Mouse (Mus musculus) kidney, postnatal 25 days (tissue): ENCODE measurements around the gene Clec16a.
A peak's percentile ranks its signal among the peaks of the same experiment; 100 is the strongest.

Source experiments
- DNase-seq, 2 experiments: peaks; one replicate each; pipeline ENCODE4 v3.0.0; 2021; ENCODE audit warnings: mixed read lengths in 2 of 2

Clec16a gene

DNA sequence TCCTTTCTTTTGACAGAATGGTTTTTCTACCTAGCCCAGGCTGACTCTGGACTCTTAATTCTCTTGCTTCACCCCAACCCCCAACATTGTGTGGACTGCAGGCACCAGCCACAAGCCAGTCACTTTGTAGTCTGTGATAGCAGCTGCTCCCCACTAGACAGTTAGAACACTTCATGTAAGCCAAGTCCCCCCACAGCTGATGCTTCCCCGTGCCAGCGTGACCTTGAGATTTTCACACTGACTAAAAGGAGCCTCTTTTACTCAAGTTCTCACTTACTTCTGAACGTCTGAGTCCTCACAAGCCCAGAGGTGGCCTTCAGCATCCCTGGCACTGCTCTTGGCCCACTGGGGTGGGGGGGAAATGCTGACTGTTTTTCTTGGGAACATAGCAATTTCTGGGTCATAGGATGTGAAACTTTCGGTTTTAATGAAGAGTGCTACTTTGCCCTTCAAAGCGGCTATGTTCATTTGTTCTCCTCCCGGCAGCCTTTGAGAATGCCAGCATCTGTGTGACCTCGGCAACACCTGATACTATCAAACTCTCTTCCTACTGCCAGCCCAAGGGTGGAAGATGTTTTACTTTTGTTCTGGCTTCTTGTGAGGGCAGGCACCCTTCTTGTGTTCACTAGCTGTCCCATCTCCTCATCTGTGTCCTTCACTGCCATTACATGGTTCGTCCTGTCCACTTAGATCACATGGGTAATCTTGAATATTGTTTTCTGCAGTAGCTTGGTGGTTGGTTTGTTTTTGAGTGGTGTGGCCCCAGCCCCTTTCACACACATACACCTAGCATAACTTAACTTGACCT, 138.3 kb downstream of the Clec16a start:
- no peak for DNase-seq

DNA sequence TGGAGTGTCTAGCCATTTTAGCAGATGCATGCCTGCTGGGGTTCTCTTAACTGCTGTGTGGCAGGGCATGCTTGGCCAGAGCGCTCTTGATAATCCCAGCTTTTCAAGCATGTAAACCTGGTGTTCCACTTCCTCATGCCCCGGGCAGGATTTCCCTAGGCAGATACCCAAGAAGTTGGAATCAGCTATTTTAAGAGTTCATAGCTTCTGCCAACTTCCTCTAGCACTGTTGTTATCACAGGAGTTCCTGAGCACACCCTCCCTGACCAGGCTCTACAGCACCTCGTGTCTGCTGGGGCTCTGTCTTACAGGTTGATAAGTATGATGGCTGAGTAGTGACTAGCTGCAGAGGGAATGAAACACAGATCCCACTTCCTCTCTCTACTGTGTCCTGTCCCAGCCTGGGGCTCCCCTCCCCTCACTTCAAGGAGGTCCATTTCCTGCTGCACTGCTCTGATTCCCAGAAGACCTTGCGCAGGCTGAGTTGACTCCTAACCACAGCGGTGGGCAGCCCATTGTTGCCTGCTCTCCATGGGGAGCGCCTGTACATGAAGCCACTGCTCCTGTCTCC, 144.7 kb downstream of the Clec16a start:
- DNase-seq, result peak; percentile 43 to 66

DNA sequence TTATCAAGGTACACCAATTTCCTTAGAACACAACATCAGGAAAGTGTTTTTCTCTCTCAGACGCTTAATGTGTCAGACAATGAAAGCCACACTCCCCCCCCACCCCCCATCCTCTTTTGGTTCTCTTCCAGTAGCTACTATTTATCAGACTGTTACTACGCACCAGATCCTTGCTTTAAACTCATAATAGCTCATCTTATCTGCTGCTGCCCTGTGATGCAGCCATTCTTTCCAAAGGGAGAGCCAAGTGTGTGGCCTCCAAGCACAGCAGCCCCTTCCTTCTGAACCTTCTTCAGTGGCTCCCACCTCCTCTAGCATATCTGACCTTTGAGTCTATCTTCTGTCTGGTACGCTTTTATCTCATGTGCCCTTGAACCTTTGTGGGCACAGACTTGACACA, 145.3 kb downstream of the Clec16a start:
- DNase-seq, result no peak

DNA sequence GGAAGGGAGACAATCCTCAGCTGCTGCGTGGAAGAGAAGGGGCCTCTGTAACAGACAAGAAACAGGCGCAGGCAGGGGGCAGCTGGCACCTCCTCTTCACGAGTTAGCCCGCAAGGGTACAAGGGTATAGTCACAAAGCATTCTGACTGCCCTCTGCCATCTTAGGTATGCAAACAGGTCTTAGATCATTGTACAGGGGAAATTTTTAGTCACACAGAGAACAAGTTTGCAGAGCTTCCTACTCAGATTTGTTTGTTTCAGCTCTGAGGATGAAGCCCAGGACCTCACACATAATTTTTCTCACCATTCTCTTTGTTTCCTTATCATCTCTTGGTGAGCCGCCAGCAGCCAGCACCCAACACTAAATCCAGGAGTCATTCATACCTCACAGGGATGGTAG, 146.6 kb downstream of the Clec16a start:
- DNase-seq, result no peak

DNA sequence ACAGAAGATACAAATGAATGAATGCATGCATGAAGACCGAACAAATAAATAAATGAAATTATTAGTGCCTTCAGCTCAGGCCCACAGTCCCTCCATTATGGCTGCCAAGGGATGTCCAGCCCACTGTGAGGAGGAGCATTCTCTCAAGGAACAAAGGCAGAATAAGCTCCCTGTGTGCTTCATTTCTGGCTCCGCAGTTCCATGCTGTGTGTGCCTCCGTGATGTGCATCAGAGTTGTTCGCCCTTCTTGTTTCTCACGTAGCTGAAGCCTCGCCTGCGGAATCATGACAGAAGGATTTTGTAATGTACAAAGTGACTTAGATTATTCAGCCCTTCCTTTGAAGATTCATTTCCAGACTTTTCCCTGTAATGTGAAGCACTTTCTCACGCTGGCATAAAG, 147.7 kb downstream of the Clec16a start:
- no peak for DNase-seq

DNA sequence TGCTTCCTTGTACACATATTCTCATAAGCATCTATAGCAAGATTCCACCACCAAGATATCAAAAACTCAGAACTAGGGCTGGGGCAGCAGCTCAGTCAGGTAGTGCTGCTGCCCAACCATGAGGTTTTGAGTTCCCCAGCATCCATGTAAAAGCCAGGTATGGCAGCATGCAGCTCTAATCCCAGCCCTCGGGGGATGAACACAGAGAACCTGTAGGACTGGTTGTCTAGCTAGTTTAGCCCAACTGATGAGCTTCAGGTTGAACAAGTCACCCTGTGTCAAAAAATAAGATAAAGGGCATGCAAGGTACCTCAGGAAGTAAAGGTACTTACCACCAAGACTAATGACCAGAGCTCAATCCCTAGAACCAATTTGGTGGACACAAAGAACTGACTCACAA, 148.3 kb downstream of the Clec16a start:
- no peak for DNase-seq

DNA sequence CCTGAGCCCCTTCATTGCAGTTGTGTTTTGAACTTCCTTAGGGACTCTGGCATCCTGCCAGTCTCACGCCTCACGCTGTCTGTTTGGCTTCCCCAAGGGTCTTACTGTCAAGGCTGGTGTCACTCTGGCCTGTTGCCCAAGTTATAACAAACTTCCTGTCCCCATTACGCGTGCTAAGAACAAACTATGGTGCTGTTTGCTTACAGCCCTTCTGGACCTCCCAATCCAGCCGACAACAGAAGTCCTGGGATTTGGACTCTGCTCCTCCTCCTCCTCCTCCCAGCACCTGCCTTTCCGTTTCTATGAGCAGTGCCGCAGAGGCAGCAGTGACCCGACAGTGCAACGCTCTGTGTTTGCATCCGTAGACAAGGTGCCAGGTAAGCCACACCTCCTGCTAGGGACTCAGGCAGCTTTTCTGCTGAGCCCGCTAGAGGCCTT, 149.3 kb downstream of the Clec16a start:
- peak; percentile 78 to 80 for DNase-seq

DNA sequence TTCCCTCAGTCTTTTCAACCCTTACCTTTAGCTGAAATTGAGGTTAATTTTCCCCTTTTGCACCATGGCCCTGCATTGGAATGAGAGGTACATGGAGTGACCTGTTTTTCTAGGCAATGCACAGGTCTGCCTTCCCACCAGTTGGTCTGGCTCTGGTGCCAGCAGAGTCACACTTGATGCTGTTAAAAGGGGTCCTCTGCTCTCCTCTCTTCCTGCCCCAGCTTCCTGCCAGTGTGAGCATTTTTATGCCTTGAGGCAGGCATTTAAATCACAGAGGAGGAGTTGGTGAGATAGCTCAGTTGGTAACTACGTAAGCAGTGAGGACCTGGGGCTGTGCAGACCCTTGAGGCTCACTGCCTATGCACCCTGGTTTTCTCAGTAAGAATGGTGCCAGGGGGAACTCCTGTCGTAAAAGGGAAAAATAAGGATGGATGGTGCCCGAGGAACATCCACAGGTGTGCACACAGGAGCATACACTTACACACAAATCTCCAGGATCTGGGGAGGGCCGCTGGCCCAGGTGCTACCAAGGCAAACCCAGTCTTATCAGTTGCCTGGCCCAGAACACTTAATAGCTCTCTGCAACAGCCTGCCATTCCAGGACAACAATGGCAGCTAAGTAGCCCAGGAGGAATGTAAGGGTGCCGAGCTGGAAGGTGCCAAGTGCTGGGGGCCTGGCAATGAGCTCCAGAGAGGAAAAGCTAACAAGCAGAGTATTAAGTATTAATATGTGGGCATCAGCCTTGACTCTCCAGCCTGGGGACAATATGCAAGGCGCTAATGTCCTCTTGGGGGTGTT, 152.9 kb downstream of the Clec16a start:
- DNase-seq, result no peak

DNA sequence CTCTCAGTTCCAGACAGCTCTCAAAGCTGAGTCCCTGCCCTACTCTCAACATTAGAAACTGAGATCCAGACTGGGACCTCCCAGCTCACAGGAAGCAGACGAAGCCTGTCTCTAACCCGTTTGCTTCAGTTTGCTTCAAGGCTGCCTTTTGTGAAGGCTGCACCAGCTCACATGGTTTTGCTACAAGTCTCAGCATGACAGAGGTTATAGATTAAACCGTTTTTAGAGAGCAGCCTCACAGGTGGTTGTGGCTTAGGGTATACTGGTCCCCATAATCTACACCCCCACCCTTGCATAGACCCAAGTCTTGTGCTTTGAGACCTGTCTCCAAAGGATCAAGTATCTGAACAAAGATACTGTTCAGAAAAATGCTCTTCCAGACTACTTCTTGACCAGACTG, 154.2 kb downstream of the Clec16a start:
- DNase-seq, result no peak

DNA sequence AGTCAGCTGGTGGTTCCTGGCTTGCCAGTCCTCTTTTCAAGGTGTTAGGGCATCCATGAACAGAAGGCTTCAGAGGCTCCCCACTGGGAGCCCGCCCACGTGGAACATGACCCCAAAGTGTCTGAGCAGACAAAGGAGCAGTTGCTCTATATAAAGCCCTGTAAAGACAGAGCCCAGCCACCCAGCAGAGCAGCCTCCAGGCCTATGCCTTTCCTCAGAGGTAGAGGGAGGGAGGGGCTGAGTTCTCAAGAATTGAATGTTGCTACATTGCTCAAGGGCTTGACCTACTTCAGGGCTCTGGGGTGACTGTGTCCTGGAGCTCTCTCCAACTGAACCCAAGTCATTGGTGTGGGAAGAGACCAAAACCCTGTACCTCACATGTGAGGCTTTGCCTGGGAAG, 155.0 kb downstream of the Clec16a start:
- DNase-seq, result no peak

DNA sequence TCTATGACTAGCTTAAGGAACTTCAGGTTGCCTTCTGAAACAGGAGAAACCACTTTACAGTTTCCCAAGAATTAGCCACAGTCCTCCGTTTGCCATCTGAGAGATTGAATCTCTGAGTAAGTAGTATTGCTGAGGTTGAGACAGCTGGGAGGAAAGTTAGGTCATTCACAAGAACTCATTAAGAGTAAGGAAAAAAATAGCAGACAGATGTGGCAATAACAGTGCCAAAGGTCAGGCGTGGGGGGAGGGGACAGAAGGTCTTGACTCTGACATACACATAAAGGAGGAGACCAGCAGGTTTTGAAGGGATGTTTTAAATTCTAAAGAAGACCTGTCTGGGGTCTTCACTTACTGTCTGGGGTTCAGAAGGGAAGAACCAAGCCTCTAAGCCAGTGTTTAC, 157.3 kb downstream of the Clec16a start:
- peak in 1 of 2 experiments; percentile 13 for DNase-seq

DNA sequence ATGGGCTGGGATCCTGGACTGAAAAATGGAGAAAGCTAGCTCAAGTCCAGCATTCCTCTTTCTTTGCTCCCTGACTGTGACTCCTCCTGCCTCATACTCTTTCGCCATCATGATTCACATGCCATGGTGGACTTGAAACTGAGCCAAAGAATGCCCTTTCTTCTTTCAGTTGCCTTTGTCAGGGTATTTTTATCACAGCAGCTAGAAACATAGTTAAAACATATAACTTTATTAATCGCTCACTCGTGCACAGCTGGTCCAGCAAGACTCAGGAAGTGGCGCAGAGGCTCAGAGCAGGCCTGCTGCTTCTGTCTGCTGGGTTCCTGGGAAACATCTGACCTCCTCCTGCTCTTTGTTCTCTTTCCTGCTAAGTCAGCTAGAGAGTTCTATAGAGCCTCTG, 158.8 kb downstream of the Clec16a start:
- DNase-seq, result no peak

DNA sequence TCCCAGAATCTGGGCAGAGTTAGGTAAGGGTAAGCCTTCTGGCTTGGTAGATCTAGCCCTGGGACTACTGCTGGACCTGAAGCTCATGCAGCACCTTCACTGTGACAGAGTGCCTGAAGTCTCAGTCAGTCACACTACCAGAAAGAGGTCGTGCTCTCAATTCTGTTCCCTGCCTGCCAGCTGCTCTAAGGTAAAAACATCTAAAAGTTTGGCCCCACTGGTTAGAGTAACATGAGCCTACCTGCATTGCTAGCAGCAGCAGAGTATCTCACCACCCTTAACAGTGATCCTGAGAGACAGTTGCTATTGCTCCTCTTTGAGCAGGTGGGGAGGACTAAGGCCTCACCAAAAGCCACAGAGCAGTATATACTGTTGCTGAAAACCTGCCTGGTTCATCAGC, 160.3 kb downstream of the Clec16a start:
- no peak for DNase-seq

DNA sequence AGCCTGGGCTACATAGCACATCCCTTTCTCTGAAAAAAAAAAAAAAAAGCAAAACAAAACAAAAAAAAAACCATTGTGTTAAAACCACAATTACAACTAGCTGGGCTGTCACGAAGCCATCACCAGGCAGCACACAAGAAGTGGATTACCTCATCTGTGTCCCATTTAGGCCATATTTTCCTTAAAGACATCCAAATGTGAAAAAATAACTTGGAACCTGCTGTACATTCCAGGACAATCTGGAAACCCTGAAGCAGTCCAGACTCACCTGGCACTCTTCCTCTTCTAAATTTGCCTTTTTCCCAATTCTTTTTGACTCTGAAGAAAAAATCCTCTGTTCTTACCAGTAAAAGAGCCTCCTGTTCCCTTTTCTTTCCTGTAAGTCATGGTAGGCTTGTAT, 166.4 kb downstream of the Clec16a start:
- no peak for DNase-seq

DNA sequence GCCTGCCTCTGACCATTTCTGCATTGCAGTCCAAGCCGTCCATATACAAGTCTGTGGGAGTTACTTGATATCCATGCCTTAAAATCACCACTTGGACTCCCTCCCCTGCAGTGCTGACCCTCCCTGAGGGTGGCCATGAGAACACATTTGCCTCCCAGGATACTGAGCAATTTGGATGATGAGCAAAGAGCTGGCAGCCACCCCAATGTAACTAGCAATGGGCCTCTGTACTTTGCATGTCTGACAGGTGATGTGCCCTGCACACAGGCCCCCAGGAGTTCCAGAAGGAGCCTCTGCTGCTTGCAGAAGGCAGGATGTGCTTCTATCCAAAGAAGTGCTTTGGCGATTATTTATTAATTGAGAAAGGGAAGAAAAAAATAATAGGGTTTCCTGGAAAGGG, 167.9 kb downstream of the Clec16a start:
- no peak for DNase-seq

DNA sequence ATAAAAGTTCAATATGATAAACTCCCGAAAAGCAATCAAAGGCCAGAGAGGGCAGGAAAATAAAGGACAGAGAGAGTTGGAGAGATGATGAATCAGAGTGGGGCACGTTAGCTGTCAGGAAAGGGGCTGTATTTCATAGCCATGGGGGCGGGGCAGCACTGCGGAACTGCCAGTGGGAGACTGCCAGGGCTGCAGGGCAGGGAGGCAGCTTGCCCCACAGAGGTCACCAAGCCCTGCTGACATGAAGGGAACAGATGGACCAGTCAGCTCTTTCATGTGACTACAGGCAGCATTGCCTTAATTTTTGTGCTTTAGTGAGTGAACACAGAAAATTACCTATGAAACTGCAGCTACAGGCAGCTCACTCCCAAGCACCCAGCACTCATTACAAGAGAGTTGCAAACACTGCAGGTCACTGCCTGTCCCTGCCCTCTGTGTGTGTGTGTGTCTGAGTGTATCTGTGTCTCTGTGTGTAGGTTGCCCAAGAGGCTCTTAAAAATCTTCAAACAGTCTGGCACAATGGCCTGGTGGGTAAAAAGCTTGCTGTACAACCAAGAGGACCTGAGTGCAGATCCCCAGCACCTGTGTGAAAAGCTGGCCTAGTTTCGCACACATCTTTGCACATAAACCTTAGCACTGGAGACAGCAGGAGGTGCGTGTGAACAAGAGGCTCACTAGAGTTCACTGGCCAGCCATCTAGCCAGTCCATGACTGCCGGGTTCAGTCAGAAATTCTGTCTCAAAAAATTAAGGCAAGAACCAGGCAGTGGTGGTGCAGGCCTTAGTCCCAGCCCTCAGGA, 168.5 kb downstream of the Clec16a start:
- DNase-seq, result peak; percentile 62 to 72

DNA sequence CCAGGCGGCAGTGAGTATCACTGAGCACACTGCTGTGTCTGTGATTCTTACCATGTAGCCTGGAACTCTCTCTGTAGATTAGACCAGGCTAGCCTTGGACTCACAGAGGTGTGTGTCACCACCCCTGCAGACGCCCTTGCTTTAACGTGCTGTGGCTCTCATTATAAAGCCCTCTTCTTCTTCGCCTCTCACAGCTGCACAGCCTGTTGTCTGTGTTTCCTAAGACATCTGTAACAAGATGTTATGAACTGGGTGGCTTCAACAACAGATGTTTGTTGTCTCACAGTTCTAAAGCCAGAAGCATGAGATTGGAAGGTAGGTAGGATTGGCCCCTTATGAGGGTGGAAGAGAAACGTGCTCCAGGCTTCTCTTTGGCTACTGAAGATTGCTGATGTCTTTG, 170.1 kb downstream of the Clec16a start:
- no peak for DNase-seq

DNA sequence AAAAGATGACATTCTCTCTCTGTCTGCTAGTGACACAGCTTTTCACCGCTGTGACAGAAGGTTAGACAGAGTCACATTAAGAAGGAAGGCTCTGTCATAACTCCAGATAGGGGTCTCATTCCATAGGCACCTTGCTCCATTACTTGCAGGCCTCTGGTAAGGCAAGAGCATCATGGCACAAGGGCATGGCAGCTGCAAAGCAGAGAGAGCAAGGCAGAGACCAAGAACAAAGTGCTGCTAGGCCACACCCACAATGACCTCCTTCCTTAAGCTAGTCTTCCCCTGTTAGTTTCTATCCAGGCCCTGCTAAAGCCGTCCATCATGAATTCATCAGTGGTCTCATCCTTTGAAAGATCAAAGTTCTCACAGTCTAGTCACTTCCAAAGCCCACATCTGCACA, 170.5 kb downstream of the Clec16a start:
- no peak for DNase-seq

DNA sequence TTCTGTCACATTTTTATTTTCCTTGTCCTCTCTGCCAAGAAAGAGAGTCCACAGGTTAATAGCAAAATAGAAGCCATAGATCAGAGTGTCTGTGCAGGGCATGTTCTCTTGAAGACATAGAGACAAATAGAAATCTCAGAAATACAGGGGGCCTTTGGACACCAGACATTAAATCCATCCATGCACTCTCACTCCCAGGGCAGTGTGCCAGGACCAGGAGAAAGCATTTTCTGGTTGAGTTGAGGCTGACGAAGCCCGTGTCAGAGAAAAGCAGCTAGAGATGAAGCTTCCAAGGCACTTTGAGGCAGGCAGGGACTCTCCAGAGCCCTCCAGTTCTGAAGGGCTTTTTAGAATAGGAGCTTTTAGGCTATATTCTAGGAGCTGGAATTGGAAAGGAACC, 171.6 kb downstream of the Clec16a start:
- no peak for DNase-seq

DNA sequence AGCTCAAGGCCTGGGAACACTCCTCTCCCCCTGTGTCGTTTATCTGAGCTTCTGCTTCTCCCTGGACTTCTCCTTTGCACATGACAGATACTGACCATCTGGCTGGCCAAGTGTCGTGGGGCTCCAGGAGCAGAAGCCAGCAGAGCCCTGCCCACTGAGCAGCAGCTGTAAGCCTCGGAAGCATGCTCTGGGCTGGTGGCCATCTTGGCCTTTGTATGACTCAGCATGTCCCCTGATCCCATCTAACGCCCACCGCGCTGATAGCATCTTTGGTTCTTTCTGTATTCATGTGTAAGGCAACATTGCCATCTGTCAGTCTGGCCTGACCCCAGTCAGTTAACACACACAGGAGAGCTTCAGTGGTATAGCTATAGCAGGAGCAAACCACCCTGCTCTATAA, 174.8 kb downstream of the Clec16a start:
- DNase-seq, result peak in 1 of 2 experiments; percentile 31

DNA sequence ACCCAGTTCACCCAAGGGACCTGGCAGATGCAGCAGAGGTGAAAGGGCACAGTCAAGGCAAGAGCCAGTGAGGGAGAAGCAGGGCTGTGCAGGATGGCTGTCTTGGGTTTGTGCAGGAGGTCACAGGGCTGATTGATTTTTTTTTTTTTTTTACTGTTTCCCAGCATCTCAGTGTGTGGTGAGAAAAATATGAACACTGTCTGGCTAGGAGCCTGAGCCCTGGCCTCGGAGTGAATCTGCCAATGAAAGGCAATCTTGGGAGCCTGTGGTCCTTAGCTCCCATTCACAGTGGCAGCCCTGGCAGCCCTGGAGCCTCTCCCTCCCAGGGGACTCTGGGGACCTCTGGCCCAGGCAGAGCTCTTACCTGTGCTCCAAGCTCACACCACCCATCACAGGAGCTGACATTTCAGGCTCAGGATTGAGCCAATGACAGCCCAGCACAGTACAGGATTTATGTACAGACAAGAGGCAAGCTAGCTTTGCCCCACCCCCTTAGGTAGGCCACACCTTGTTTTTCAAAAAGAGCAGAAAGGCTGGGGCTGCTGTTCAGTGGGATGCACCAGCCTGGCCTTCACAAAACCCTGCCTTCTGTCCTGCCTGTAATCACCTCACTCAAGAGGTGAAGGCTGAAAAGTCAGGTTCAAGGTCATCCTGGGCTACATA, 177.9 kb downstream of the Clec16a start:
- peak in 1 of 2 experiments; percentile 29 for DNase-seq
